Mouse (Mus musculus) cortical plate, adult 2 months (tissue): Measurements from ENCODE around the gene Mchr1.

Experiments used
- CTCF ChIP-seq: fragments of 200-500 bp; IDR thresholded peaks from 2 replicates; pipeline ENCODE4 v1.5.1; 2011; ENCODE audit warnings: mild to moderate bottlenecking, control low read depth, low read length; ENCODE audit not compliant: insufficient read depth; ENCODE audit errors: extremely low read depth
- POLR2A ChIP-seq: fragments of 200-500 bp; IDR thresholded peaks from 2 replicates; pipeline ENCODE4 v1.6.1; 2011; ENCODE audit warnings: mild to moderate bottlenecking, low read length, control low read depth; ENCODE audit not compliant: insufficient read depth; ENCODE audit errors: extremely low read depth

- no peak for TF ChIP-seq POLR2A
- TF ChIP-seq CTCF = no peak
These were observed 17.4 kb downstream of the Mchr1 start for GRCm38 (mm10) chr15:81252626-81253174.
